Mouse (Mus musculus) heart, postnatal 36 days (tissue): ENCODE data around the gene Marcksl1. TPM values are rescaled to one million over a fixed set of nuclear protein-coding genes. Genes with fewer than 3 reads are reported as not detected.
"Not testable (repeated sequence)": the region's sequence is repeated elsewhere in the genome, so short reads cannot be mapped to it uniquely, and the experiment has no call there.

ENCODE experiments used
- DNase-seq, 2 experiments: peaks; one replicate each; pipeline ENCODE4 v3.0.0; 2021 to 2022
- intact Hi-C: fragments of 180-260 bp; cut with DNase I; formaldehyde crosslinking; loops from one replicate; pipeline ENCODE4 v1.15.1; 2025
- total RNA-seq, 2 experiments: library from RNA; stranded (reverse); gene quantifications; 2 replicates each; pipeline ENCODE4 v1.2.3; 2021

Marcksl1 gene
- total RNA-seq, 2 experiments from 2014 or later: 4.4 to 5.7 TPM

- intact Hi-C loops: no loop called here
- no peak for DNase-seq
Measured at GRCm38 (mm10) chr4:129508834-129509600, 4.4 kb upstream of the Marcksl1 start.

GRCm38 (mm10) chr4:129509650-129510049 lies 3.7 kb upstream of the Marcksl1 start:
- intact Hi-C loops: no loop called here
- no peak for DNase-seq

DNA sequence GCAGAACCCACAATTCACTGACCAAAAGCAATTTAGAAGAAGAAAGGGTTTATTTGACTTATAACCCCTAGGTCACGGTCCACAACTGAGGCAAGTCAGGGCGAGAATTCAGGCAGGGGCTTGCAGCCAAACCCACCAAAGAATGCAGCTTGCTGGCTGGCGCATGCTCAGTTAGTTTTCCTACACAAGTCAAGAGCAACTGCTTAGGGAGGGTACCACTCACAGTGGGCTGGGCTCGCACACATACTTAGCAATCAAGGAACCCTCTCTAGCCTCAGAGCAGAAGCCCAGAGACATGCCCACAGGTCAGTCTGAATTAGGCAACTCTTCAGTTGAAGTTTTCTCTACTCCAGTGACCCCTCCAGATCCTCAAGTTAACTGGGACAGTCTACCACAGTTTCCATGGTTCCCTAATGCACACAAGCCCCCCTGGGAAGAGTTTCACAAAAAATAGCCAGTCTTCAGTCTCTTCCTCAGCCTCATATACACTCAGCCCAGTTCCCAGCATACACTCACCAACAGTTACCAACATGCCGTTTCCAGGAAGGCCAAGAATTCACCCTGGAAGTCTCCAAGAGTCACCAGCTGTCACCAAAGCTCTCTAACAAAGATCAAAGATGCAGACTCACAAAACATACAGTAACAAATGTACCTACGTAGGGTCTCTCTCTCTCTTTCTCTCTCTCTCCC lies 2.5 kb upstream of the Marcksl1 start:
- no peak for DNase-seq
- intact Hi-C loops: no loop called here

GRCm38 (mm10) chr4:129511413-129512096 lies 1.8 kb upstream of the Marcksl1 start:
- intact Hi-C loops: no loop called here
- DNase-seq: no peak

- no peak for DNase-seq
- intact Hi-C loops: loop anchor here (1.0 kb wide), 1 partner anchor 19 kb away; no protein-coding TSS in a partner anchor
Measured at GRCm38 (mm10) chr4:129513891-129514290, 510 bp downstream of the Marcksl1 start.

DNA sequence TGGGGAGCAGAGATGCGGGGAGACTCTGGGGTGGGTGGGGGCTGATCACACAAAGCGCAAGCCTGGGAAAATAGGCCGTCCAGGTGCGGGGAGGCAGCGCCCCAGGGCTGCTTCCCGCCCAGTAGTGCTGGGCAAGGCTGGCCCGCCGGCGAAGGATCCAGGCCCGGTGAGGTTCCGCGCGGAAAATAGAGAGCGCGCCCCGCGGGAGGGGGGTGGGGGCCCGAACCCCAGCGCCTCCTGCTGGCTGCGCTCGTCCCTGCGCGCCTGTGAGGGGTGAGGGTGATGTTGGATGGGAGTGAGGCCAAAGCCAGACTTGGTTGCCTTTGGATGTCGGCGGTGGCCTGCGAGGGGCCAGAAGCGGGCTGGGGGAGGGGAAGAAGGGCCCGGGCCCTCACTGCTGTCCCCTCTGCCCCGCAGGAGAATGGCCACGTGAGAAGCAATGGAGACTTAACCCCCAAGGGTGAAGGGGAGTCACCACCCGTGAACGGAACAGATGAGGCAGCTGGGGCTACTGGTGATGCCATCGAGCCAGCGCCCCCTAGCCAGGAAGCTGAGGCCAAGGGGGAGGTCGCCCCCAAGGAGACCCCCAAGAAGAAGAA lies 1.0 kb downstream of the Marcksl1 start:
- peak; percentile 67 to 71 for DNase-seq
- intact Hi-C loops: loop anchor here (1.0 kb wide), 1 partner anchor 19 kb away; no protein-coding TSS in a partner anchor

DNA sequence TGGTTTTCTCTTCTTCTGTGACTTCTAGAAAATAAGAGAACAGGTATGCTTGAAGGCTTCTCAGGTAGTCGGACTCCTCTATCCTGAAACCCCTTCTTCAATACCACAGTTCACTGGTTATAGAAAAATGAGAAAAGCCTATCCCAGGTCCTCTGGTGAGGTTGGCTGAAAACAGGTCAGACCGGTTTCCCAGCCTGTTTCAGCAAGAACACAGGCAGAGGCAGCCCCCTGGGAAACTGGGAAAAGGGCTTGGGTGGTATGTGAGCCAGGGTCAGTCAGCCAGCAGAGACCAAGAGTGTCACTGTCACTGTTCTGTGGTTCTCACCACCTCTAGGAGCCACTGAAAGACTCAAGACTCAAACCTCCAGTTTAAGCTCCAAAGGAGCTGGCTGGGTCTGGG lies 3.5 kb downstream of the Marcksl1 start:
- intact Hi-C loops: no loop called here
- DNase-seq: no peak

GRCm38 (mm10) chr4:129518519-129518918 lies 5.1 kb downstream of the Marcksl1 start:
- intact Hi-C loops: no loop called here
- no peak for DNase-seq

DNA sequence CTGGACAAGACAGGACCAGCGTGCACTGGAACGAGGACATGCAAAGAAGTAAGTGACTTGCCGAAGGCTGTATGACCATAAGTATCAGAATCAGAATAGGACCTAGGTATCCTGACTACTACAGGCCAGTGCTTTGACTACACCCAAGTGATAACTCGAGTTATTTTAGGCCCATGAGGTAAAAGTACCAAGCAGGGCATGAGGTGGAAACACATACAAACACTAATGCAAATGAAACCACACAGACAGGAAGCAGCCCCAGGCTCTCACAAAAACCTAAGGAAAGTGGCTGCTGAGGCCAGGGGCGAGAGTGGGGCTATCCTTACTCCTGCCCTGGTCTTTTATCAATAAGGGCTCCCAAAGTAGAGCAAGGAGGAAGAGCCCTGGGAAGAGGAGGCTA lies 12.0 kb downstream of the Marcksl1 start:
- DNase-seq: no peak
- intact Hi-C loops: no loop called here

GRCm38 (mm10) chr4:129525889-129526288 lies 12.5 kb downstream of the Marcksl1 start:
- DNase-seq: no peak
- intact Hi-C loops: no loop called here

GRCm38 (mm10) chr4:129528901-129529300 lies 15.5 kb downstream of the Marcksl1 start:
- DNase-seq, intact Hi-C loops: not testable (repeated sequence)

- no peak for DNase-seq
- intact Hi-C loops: no loop called here
Measured at GRCm38 (mm10) chr4:129540012-129540411, 26.6 kb downstream of the Marcksl1 start.

- DNase-seq: peak; percentile 18 to 24
- intact Hi-C loops: loop anchor here (1.0 kb wide), 1 partner anchor 47 kb away; no protein-coding TSS in a partner anchor
Measured at GRCm38 (mm10) chr4:129541868-129542591, 28.6 kb downstream of the Marcksl1 start.

DNA sequence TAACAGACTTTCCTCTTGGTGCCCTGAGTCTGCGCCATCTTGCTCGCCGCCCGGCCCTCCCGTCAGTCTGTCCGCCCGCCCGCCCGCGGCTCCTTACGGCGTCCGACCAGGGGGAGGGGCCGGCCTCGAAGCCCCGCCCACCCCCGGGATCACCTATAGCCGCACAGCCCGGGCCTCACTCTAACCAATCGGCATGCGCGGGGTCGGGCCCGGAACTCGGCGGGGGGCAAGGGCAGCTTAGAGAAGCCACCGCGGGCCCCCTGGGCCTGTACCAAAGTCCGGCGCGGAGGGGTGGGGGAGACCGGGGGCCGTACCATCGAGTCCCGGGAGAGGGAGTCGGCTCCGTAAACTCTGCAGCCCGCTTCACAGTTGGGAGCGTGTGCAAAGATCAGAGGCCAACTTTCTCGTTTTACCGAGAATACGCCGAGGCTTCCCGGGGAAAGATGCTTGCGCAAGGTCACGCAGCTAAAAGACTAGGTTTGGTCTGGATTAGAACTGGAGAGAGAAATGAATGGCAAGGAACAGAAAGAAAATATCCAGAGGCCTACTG lies 29.3 kb downstream of the Marcksl1 start, which contains the start of gene Hdac1:
TSS of gene Hdac1 (minus strand) at position 122 of the 550 bp plus-strand sequence.
- DNase-seq: peak; percentile 96 to 97
- intact Hi-C loops: loop anchor here (1.0 kb wide), 1 partner anchor 47 kb away; no protein-coding TSS in a partner anchor

DNA sequence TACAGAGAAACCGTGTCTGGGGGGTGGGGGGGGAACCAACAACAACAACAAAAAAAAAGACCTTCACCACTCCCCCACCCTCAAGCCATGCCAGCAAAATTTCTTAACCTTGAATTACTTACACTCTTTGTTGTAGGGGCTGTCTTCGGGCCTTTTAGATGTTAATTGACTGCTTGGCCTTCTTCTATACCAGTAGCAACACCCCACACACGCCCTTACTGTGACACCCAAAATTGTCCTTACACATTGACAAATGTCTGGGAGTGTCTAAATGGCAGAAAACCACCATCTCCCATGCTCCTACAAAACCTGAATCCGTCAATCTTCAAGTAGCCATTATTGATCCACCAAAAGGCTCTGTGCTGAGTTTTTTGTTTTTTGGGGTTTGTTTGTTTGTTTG lies 30.7 kb downstream of the Marcksl1 start:
- intact Hi-C loops: no loop called here
- no peak for DNase-seq

DNA sequence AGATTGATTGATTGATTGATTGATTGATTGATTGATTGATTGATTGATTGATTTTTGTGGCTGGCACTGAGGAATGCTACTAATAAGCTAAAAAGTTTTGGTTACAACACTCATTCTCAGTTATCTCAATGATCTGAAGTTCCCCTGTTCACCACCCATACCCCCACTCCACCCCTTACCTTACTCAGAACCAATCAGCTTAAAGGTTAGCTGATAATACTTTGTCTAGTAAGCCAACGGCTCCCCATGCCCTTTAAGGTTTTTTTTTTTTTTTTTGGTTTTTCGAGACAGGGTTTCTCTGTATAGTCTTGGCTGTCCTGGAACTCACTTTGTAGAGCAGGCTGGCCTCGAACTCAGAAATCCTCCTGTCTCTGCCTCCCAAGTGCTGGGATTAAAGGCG lies 34.2 kb downstream of the Marcksl1 start:
- not testable (repeated sequence) for DNase-seq
- intact Hi-C loops: loop anchor here (2.0 to 5.0 kb wide), 2 partner anchors 40 to 61 kb away; no protein-coding TSS in a partner anchor

DNA sequence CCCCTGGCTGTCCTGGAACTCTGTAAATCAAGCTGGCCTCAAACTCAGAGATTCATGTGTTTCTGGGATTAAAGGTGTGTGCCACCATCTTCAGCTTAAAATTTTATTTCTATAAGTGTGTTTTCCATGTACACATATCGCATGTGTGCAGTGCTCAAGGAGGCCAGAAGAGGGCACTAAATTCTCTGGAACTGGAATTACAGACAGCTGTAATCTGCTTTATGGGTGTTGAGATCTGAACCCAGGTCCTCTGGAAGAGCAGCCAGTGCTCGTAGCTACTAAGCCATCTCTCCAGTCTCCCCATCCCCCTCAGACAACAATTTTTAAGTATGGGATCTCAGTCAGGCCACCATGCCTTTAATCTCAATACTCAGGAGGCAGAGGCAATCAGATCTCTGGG lies 35.9 kb downstream of the Marcksl1 start:
- peak in 1 of 2 experiments; percentile 41 for DNase-seq
- intact Hi-C loops: loop anchor here (2.0 to 5.0 kb wide), 2 partner anchors 38 to 59 kb away; no protein-coding TSS in a partner anchor

DNA sequence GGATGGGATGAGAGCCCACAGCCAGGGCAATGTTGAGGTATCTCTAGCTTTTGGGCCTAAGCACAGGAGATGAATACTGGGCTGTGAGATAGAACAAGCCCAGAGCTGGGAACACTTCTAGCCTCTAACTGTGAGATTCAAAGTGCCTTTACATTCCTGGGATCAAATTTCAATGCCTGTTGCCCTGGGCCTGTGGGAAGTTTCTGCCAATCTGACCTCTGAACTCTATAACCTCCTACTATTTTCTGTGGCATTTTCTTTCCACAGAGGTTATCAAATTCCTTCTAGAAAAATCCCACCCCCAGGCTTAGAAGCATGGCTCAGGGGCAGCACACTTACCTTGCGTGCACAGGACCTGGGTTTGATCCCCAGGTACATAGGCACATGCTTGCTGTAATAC lies 36.9 kb downstream of the Marcksl1 start:
- DNase-seq: no peak
- intact Hi-C loops: no loop called here

GRCm38 (mm10) chr4:129554512-129554911 lies 41.1 kb downstream of the Marcksl1 start:
- intact Hi-C loops, DNase-seq: not testable (repeated sequence)
